Mouse (Mus musculus): ENCODE results near the gene Gramd4.
"Not testable (repeated sequence)": the region's sequence is repeated elsewhere in the genome, so short reads cannot be mapped to it uniquely, and the experiment has no call there.

Gramd4 gene

DNA sequence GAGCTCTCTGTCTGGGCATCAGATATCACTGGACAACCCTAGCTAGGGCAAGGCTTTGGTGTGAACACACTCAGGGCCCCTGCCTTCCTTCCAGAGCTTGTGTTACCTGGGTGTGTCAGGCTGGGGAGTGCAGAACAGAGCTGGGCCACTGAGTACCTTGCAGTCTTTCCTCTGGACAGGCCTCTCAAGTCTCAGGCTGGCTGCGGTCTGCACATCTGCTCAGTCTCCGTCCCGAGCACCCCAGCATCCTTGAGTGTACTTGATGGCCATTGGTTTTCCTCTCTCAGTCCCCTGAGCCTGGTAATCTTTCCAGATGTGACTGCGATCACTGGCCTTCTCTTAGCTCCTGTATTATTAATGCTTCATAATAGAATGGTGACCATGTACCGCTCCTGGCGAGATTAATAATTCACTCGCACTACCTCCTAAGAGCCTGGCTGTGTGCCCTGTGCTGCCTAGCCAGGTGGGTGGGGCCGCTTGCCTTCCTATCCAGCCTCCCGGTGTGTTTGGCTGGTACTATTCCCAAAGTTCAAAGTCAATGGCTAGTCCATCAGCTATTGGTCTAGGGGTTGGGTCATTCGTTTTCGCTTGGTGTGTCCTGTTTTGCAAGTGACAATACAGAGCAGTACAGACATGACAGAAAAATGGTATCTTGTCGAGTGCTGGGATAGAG lies 34.6 kb downstream of the Gramd4 start:
- peak; percentile 77 to 79 for DNase-seq

DNA sequence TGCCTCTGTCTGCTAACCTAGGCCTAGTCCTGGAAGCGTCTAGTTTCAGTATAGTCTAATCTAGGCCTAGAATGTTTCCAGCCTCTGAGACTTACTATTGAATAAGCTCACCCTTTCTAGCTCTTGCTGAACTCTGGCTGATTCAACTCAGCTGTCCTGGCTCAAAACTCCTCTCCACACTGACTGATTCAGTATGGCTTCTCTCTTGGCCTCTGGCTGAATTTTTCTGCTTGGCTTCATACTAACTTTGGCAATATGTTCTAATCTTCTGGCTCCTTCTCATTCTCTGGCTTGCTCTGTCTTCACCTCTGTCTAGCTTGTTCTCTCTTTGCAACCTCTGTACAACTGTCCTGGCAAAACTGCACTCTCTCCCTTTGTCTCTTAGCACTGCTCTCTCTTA lies 35.7 kb downstream of the Gramd4 start:
- peak in 1 of 2 experiments; percentile 41 for DNase-seq

DNA sequence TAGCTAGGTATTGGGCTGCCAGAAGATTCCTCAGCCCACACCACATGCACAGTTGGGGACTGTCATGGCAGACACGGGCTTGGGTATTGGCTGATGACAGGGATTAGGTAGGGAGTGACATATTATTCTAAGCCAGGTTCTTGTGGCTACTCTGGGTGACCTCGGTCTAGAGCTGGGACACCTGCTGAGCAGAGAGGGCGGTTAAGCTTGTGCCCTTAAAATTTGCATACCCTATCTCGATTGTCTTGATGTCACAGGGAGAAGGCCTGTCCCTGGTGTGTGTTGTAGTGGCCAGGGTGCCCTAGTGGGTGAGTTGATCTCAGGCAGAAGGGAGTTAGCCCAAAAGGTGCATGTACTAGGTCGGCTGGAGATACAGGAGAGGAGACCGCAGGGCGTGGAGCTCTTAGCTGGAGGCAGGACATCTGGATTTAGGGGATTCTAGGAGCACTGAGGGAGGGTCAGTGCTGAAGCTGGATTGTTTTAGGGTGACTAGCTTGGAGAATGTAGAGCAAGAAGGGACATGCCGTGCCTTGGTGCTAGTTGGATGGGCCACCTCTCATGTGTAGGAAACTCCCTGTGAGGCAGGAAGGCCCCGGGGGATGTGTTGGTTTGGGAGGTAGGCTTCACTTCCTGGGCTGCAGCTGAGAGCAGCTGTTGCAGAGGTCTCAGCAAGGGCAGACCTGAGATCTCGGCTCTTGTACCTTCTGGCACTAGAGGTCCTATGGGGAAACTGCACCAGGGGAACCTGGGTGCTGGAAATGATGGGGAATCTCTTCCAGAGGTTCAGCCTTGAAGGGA lies 37.0 kb downstream of the Gramd4 start:
- DNase-seq, result no peak

- DNase-seq, result no peak
These were observed 38.5 kb downstream of the Gramd4 start for GRCm38 (mm10) chr15:86095722-86096603.

GRCm38 (mm10) chr15:86096604-86097020 lies 39.1 kb downstream of the Gramd4 start:
- DNase-seq, result not testable (repeated sequence)

DNA sequence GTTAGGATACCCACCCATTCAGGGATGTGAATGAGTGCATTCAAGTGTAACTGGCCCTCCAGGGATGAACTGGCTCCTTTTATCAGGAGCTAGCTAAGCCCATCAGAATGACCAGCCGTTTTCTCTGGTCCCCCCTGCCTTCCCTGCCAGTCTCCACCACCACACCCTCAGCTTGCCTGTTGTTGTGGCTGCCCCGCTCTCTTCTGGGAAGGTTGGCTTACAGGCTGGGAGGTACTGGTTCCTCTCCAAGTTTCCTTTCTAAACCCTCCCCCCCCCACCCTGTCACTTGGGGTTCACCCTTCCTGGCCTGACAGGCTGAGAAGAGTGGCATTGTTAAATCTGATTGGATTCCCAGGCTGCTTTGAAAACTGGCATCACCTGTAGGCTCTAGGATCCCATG lies 40.4 kb downstream of the Gramd4 start:
- no peak for DNase-seq

DNA sequence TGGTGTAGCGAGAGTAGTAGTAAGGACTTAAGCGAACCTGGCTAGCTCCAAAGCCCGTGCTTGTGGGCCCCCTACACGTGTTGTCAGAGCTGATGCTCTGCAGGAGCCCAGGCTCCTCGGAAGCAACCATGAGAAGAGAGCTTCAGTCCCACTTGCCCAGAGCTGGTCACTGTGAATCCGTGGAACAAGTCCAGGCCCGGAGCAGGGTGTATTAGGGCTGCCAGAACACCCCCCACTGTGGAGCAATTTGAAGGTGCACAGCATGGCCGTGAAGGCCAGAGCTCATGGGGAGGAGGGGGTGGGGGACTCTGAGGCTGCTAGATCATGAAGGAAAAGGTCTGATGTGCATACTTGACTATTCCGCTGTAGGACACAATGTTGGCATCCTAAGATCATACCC lies 44.1 kb downstream of the Gramd4 start:
- no peak for DNase-seq

- no peak for DNase-seq
These were observed 44.8 kb downstream of the Gramd4 start for GRCm38 (mm10) chr15:86102308-86102707.

- no peak for DNase-seq
These were observed 47.2 kb downstream of the Gramd4 start for GRCm38 (mm10) chr15:86104401-86105344.

DNA sequence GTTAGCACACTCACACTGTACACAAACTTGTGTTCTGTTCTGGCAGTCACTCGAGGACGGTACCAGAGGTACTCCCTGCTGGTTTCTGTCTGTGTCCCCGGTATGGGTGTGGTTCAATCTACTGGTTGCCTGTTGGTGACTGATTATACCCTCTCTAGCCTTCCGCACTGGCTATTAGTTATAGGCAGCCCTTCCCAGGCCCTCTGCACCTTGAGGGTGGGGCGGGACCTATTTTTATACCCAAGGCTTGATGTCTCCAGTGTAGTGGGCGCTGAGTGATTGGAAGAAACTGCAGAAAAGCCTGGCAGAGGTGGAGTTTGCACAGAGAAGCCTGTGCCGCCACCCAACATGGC lies 47.8 kb downstream of the Gramd4 start:
- DNase-seq, result no peak

- DNase-seq, result no peak
These were observed 48.3 kb downstream of the Gramd4 start for GRCm38 (mm10) chr15:86105751-86106150.

DNA sequence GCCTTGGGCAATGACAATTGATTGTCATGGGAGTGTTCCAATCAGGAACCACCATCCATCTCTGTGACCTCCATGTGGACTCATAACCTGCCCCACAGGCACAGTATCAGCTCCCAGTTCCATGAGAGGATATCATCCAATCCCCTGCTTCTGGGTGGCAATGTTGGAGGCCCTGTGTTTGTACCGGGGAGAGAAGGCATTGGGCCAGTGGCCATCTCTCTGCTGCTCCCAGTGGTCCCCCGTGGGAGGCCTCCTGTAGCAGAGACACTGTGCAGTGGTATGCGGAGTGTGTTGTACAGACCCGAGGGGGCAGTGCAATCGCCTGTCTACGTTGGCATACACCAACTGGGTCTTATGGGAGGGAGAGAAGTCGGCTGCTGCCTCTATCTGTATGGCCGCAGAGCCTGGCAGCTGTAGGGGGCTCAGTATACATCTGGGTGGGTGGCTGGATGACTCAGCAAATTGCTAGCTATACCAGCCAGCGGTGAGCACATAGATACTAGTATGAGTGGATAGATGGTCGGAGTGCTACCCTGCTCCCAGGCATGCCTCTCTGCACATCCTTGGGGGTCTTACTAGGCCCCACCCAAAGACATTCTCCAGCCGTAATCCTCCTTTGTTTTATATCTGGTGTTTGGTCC lies 50.5 kb downstream of the Gramd4 start:
- no peak for DNase-seq

- DNase-seq, result no peak
These were observed 51.8 kb downstream of the Gramd4 start for GRCm38 (mm10) chr15:86109245-86109644.

GRCm38 (mm10) chr15:86109650-86110211 lies 52.2 kb downstream of the Gramd4 start:
- DNase-seq, result no peak

DNA sequence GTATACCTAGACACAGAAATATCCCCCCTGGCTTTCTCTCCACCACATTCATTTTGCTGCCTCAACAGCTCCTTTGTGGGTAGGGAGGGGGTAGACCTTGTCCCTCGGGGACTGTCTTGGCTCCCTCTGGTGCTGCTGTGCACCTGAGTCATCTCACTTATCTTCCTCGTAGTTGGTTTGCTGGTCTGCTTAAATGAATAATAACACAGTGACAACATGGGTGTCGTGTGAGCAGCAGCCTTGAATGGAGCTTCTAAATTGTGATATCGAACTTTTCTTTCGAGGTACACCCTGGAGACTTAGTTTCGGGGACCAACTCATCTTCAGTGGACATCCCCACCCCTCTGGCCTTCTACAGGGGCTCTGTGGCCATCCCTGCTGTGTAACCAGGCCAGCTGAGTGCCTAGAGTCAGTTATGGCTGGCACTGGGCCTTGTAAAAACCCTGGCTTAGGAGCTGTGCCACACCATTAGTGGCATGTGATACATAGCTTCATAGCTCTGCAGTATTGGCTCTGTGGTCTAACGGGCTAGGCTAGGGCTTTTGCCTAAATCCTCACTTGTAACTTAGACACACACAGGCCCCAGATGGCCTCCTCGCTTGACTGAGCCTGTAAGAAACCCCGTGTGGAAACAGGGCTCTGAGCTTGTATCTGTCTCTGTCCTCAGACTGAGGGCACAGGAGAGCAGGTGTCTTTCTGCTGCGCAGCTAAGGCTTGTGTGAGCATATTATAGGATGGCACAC lies 53.0 kb downstream of the Gramd4 start:
- DNase-seq, result no peak

DNA sequence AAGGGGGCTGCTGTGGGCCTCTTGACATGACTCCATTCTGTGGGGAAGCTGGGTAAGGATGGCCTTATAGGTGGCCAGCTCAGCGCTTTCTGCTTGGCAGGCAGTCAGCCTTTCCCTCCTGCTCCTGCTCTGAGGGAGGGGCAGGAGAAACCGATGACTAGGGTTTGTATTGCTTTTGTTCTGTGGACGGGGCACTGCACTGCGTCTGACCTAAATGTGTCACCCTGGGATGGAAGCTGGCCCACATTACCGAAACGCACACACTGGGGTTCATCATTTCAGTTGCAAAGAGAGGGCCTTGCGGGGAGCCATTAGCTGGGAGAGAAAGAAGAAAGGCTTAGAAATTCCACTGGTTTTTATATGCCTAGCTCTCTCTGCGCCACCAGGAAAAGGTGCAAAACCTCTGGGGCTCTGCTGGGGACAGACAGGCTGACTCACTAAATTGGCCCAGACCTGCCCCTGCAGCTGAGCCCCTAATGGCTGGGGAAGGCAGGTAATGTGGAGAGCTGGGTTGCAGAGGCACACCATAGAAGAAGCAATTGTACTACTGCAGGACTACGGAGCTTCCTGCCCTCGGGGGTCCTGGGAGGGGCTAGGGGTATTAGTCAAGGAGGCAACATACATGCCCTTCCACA lies 55.3 kb downstream of the Gramd4 start:
- DNase-seq, result no peak

- no peak for DNase-seq
These were observed 55.8 kb downstream of the Gramd4 start for GRCm38 (mm10) chr15:86113342-86113710.

- no peak for DNase-seq
These were observed 58.9 kb downstream of the Gramd4 start for GRCm38 (mm10) chr15:86116421-86116820.

DNA sequence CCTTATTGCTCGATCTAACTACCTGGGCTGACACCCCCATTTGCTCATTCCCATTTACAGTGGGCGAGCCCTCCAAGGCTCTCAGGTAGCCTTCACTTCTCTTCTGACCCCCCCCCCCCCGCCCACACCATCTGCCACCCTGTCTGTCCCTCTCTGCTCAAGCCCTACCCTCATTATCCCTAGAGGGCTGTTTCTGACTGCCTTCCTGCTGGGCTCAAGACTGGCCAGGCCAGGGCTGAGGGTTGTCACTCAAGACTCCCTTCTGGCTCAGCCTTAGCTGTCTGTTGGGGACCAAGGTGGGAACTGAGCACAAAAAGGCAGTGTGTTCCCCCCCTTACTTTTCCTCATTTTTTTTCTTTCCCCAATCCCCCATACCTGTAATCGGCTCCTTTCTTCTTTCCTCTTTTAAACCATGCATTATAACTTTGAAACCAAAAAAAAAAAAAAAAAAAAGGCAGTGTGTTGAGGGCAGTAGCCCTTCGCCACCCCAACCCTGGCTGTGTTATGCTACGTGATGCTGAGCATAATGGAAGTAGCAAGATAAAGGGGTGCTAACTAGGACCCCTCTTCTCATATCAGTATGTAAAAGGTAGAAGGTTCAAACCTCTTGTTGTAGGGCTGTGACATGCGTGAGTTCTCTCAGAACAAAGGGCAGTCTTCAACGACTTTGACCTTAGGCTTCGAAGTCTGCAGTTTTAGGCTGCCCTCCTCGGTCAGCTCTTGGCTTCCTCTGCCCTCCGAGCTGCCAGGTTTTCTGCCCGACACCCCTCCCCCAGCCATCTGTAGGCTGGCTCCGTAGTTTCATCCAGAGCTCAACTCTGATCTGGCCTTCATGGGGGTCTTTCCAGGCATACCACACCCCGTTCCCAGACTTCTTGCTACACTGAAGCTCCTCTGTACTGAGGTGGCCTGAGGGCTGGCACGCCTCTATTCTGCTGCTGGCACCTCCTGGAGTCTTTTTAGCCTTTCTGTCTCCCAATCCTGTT lies 59.9 kb downstream of the Gramd4 start:
- DNase-seq, result no peak
